Comparison of ENCODE assay signal across 23 mouse cellular contexts in genomic region chr8:3267449-3267761, GRCm38 (mm10).
"Had no signal": no experiment of that assay in that cellular context is flagged by ENCODE, and none has a peak within 500 bp of the region (broad histone marks: within the 10 kb centered on the region; RNA-seq: fewer than 3 reads in every experiment).

No protein-coding gene starts in this region.

- H3K27ac ChIP-seq: kidney, postnatal 0 days; layer of hippocampus, adult 2 months; limb, embryonic 10.5 days; limb, embryonic 13.5 days; macrophage; midbrain, embryonic 10.5 days; midbrain, embryonic 13.5 days; neural tube, embryonic 13.5 days; stomach, postnatal 0 days had no signal

- H3K27me3 ChIP-seq: limb, embryonic 13.5 days; megakaryocyte, embryonic 14.5 days; midbrain, embryonic 13.5 days; neural tube, embryonic 13.5 days had no signal

- H3K4me3 ChIP-seq: layer of hippocampus, adult 2 months; limb, embryonic 10.5 days; limb, embryonic 13.5 days; megakaryocyte, embryonic 14.5 days; midbrain, embryonic 10.5 days; midbrain, embryonic 13.5 days; myocyte; neural tube, embryonic 13.5 days had no signal

- H3K9me3 ChIP-seq: limb, embryonic 10.5 days; limb, embryonic 13.5 days; megakaryocyte, embryonic 14.5 days; midbrain, embryonic 13.5 days; neural tube, embryonic 13.5 days had no signal

- H3K4me2 ChIP-seq: limb, embryonic 13.5 days; lung, embryonic 14.5 days; midbrain, embryonic 13.5 days; neural tube, embryonic 13.5 days had no signal

- DNase-seq: kidney, adult 2 months; kidney, postnatal 25 days; layer of hippocampus, adult 9-11 months; lung, embryonic 14.5 days; right cerebral cortex, adult 18-20 months; right cerebral cortex, postnatal 14 days; right cerebral cortex, postnatal 4 days; thymus, adult 2 months; thymus, postnatal 14 days had no signal

- H3K4me1 ChIP-seq: limb, embryonic 10.5 days; midbrain, embryonic 10.5 days; midbrain, embryonic 13.5 days had no signal

- H3K9ac ChIP-seq: limb, embryonic 13.5 days; lung, embryonic 14.5 days; midbrain, embryonic 13.5 days; neural tube, embryonic 13.5 days had no signal

- ATAC-seq: intestine, postnatal 0 days; lung, postnatal 0 days; midbrain, embryonic 13.5 days; midbrain, embryonic 16.5 days had no signal
